Mouse (Mus musculus): ENCODE measurements around the gene Tmbim7.
"Not testable (repeated sequence)": the region's sequence is repeated elsewhere in the genome, so short reads cannot be mapped to it uniquely, and the experiment has no call there.

The Tmbim7 gene

GRCm38 (mm10) chr5:3650881-3651280 is at the start of gene Tmbim7:
Tmbim7 (plus strand) TSS chr5:3651181.
- DNase-seq = no peak

GRCm38 (mm10) chr5:3607114-3607513 is 43.9 kb upstream of the Tmbim7 start:
- DNase-seq = no peak

- DNase-seq = no peak
These were observed 41.7 kb upstream of the Tmbim7 start for GRCm38 (mm10) chr5:3609241-3609640.

- not testable (repeated sequence) for DNase-seq
These were observed 39.1 kb upstream of the Tmbim7 start for GRCm38 (mm10) chr5:3611835-3612234.

GRCm38 (mm10) chr5:3620486-3620885 is 30.5 kb upstream of the Tmbim7 start:
- DNase-seq = no peak

- no peak for DNase-seq
These were observed 20.9 kb upstream of the Tmbim7 start for GRCm38 (mm10) chr5:3630055-3630454.

- DNase-seq = no peak
These were observed 19.3 kb upstream of the Tmbim7 start for GRCm38 (mm10) chr5:3631512-3632271.

GRCm38 (mm10) chr5:3632285-3632684 is 18.7 kb upstream of the Tmbim7 start:
- DNase-seq = no peak

- no peak for DNase-seq
These were observed 17.7 kb upstream of the Tmbim7 start for GRCm38 (mm10) chr5:3633315-3633714.

- no peak for DNase-seq
These were observed 17.0 kb upstream of the Tmbim7 start for GRCm38 (mm10) chr5:3633951-3634350.

GRCm38 (mm10) chr5:3635286-3635685 is 15.7 kb upstream of the Tmbim7 start:
- DNase-seq = no peak

GRCm38 (mm10) chr5:3644621-3645020 is 6.4 kb upstream of the Tmbim7 start:
- no peak for DNase-seq

GRCm38 (mm10) chr5:3645326-3645725 is 5.7 kb upstream of the Tmbim7 start:
- no peak for DNase-seq

GRCm38 (mm10) chr5:3646539-3646938 is 4.4 kb upstream of the Tmbim7 start:
- no peak for DNase-seq

- peak; percentile 47 to 64 for DNase-seq
These were observed 3.8 kb upstream of the Tmbim7 start for GRCm38 (mm10) chr5:3646991-3647707.

- DNase-seq = peak; percentile 92 to 96
These were observed 3.3 kb upstream of the Tmbim7 start for GRCm38 (mm10) chr5:3647708-3648121.

- no peak for DNase-seq
These were observed 2.7 kb upstream of the Tmbim7 start for GRCm38 (mm10) chr5:3648206-3648848.

- no peak for DNase-seq
These were observed 2.2 kb upstream of the Tmbim7 start for GRCm38 (mm10) chr5:3648849-3649210.

GRCm38 (mm10) chr5:3651621-3652020 is 640 bp downstream of the Tmbim7 start:
- DNase-seq = no peak

- DNase-seq = not testable (repeated sequence)
These were observed 2.1 kb downstream of the Tmbim7 start for GRCm38 (mm10) chr5:3652903-3653575.

- DNase-seq = no peak
These were observed 2.8 kb downstream of the Tmbim7 start for GRCm38 (mm10) chr5:3653801-3654200.

- DNase-seq = no peak
These were observed 6.1 kb downstream of the Tmbim7 start, which contains the start of gene Gatad1 for GRCm38 (mm10) chr5:3657085-3657484. Gatad1 (minus strand) TSS chr5:3657185.

GRCm38 (mm10) chr5:3665225-3665624 is 14.2 kb downstream of the Tmbim7 start:
- no peak for DNase-seq

Measured in lung, adult 18-20 months (tissue).